Mouse (Mus musculus) embryonic facial prominence, embryonic 15.5 days (tissue): Measurements from ENCODE around the gene Bpifb1. TPM values are rescaled to one million over a fixed set of nuclear protein-coding genes. Genes with fewer than 3 reads are reported as not detected.
"Not testable (repeated sequence)": the region's sequence is repeated elsewhere in the genome, so short reads cannot be mapped to it uniquely, and the experiment has no call there.

Source experiments
- ATAC-seq: fragments of 200-750 bp; cut with Nextera tagmentation; 2 replicates; pipeline ENCODE4 v1.8.0; 2017; ENCODE audit warnings: low read depth, moderate TSS enrichment; ENCODE audit not compliant: insufficient number of reproducible peaks, low FRiP score, low TSS enrichment
- H3K27ac ChIP-seq: fragments of 300-500 bp; sonication (generic); replicated peaks from 2 replicates; pipeline ENCODE4 v1.5.1; 2015; ENCODE audit warnings: mild to moderate bottlenecking, inconsistent platforms
- H3K27me3 ChIP-seq: fragments of 300-500 bp; sonication (generic); 2 replicates; pipeline ENCODE4 v1.6.1; 2015; ENCODE audit warnings: inconsistent platforms
- H3K36me3 ChIP-seq: fragments of 300-500 bp; sonication (generic); 2 replicates; pipeline ENCODE4 v1.6.1; 2015; ENCODE audit warnings: mild to moderate bottlenecking, inconsistent platforms
- H3K4me1 ChIP-seq: fragments of 300-500 bp; sonication (generic); 2 replicates; pipeline ENCODE4 v1.6.1; 2015; ENCODE audit warnings: inconsistent platforms
- H3K4me2 ChIP-seq: fragments of 300-500 bp; sonication (generic); replicated peaks from 2 replicates; pipeline ENCODE4 v1.6.1; 2015; ENCODE audit warnings: mild to moderate bottlenecking, inconsistent platforms
- H3K4me3 ChIP-seq: fragments of 300-500 bp; sonication (generic); replicated peaks from 2 replicates; pipeline ENCODE4 v1.5.1; 2015; ENCODE audit warnings: mild to moderate bottlenecking, inconsistent platforms
- H3K9ac ChIP-seq: fragments of 300-500 bp; sonication (generic); 2 replicates; pipeline ENCODE4 v1.6.1; 2015; ENCODE audit warnings: inconsistent platforms
- H3K9me3 ChIP-seq: fragments of 300-500 bp; sonication (generic); replicated peaks from 2 replicates; pipeline ENCODE4 v1.6.1; 2016; ENCODE audit warnings: inconsistent platforms
- WGBS: fragments of 180-500 bp; shearing (Covaris S2); methylation state at CpG from one replicate; pipeline ENCODE4 v1.1.7; 2015; 5-methylcytosine and 5-hydroxymethylcytosine counted together
- polyA plus RNA-seq: library from polyadenylated mRNA; unstranded; fragments of >200 nt; fragmentation: Nextera tagmentation; extraction: Ambion mirVana; gene quantifications from 2 replicates; pipeline ENCODE4 v1.2.1, GENCODE M21; 2015

The Bpifb1 gene
- polyA plus RNA-seq, 1 experiment from 2014 or later: 0.43 TPM

DNA sequence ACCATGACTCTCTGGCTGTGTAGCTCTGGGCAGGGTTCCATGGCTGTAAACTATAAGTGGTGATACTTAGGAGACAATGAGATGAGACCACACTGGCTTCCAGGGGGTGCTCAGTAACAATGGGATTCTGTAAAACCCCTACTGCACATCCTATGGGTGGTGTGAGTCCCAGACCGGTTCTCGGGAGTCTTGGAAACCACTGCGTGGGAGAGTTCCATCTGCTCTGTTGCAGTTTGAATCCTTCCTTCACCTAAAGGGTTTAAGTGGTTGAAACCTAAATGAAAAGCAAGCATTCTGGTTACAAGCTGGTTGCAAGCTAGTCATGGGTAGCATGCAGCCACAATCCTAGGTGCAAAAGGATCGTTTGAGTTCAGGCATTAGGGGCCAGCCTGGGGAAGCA, 21.3 kb downstream of the Bpifb1 start:
- H3K4me3 ChIP-seq: no peak overlapping the region
- no peaks in the 10 kb centered on the region for H3K27me3 ChIP-seq
- H3K36me3 ChIP-seq: no peaks in the 10 kb centered on the region
- ATAC-seq: no peak
- no peaks in the 10 kb centered on the region for H3K4me1 ChIP-seq
- no peaks in the 10 kb centered on the region for H3K9me3 ChIP-seq
- H3K27ac ChIP-seq: no peak overlapping the region
- no peak overlapping the region for H3K9ac ChIP-seq
- 80% methylated on average over 4 of the region's 4 CpGs for WGBS
- no peak overlapping the region for H3K4me2 ChIP-seq

DNA sequence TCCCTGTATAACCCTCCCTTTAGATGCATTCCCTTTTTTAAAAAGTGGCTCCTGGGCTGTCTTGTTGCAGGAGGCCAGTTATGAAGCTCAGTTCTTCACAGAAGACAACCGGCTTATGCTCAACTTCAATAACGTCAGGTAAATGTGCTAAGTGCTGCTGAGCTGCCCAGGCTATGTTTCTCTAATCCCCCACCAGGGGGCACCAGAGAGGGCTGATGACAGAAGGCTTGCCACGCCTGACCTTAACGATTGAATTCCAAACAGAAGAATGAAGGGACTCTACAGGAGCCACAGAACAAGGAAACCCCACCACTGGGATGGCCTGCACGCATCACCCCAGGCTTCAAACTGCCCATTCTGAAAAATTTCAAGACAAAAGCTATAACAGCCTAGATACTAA, 24.6 kb downstream of the Bpifb1 start:
- H3K9ac ChIP-seq: no peak overlapping the region
- no peak overlapping the region for H3K27ac ChIP-seq
- no peaks in the 10 kb centered on the region for H3K27me3 ChIP-seq
- H3K4me1 ChIP-seq: no peaks in the 10 kb centered on the region
- no peak overlapping the region for H3K4me2 ChIP-seq
- H3K36me3 ChIP-seq: no peaks in the 10 kb centered on the region
- no peaks in the 10 kb centered on the region for H3K9me3 ChIP-seq
- WGBS: 12% methylated on average over 5 of the region's 5 CpGs
- no peak overlapping the region for H3K4me3 ChIP-seq
- ATAC-seq: no peak

DNA sequence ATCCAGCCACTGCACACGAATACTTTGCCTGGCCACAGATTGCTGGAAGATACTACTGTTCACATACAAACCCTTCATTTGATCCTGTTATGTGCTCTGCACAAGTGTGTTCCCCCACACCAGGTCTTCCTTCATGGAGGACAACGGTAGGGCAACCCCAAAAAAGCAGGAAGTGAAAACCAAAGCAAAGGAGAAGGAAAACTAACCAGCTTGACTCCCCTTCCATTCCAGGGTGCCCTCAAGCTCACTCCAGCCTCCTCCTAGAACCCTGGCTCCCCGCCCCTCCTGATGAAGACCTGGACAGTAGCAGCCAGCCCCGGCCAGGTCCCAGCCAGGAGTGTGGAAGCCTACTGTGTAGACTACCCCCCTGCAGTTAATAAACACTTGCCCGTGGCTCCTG, 29.3 kb downstream of the Bpifb1 start:
- H3K9me3 ChIP-seq: no peaks in the 10 kb centered on the region
- H3K4me2 ChIP-seq: no peak overlapping the region
- H3K9ac ChIP-seq: no peak overlapping the region
- no peak overlapping the region for H3K27ac ChIP-seq
- 73% methylated on average over 5 of the region's 5 CpGs for WGBS
- no peak overlapping the region for H3K4me3 ChIP-seq
- H3K36me3 ChIP-seq: no peaks in the 10 kb centered on the region
- peaks cover 16% of the 10 kb centered on the region for H3K4me1 ChIP-seq
- no peaks in the 10 kb centered on the region for H3K27me3 ChIP-seq
- no peak for ATAC-seq

DNA sequence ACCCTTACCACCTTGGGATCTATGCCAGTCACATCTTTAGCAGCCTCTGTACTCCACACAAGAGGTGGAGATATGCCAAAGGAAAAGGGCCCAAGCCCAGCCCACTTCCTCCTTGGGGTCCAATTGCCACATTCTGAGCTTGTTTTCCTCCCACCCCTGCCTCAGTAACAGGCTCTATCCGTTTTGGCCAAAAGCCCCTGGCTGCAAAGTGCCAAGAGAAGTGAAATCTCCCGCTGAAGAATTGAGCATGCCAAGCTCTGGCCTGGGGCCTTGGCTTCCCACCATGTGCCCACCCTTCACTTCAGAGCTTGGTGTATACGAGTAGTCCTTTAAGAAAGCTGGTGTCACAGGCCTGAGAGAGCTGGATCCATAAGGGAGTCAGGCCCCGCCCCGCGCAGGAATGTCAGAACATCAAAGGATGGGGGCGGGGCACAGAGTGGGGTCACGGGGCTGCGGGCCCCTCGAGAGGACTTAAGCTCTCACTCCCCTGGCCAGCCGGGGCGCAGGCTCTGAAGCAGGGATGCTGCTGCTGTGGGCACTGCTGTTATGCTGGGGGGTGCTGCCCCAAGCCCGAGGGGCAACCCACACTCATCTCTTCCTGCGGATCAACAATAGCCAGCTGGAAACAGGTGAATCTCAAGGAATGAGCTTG, 32.8 kb downstream of the Bpifb1 start, which contains the start of gene Bpifb5:
Gene Bpifb5 (plus strand): TSS at position 478 of the 652 bp plus-strand sequence.
- H3K4me1 ChIP-seq: peaks cover 32% of the 10 kb centered on the region
- peak within 1 kb of the TSS; percentile 51 for H3K27ac ChIP-seq
- H3K9me3 ChIP-seq: no peaks in the 10 kb centered on the region
- 8% methylated on average over 14 of the region's 14 CpGs for WGBS
- H3K4me3 ChIP-seq: no peak within 1 kb of the TSS
- ATAC-seq: peak; percentile 63
- no peak within 1 kb of the TSS for H3K9ac ChIP-seq
- H3K4me2 ChIP-seq: peak within 1 kb of the TSS; percentile 24
- no peaks in the 10 kb centered on the region for H3K36me3 ChIP-seq
- H3K27me3 ChIP-seq: no peaks in the 10 kb centered on the region

DNA sequence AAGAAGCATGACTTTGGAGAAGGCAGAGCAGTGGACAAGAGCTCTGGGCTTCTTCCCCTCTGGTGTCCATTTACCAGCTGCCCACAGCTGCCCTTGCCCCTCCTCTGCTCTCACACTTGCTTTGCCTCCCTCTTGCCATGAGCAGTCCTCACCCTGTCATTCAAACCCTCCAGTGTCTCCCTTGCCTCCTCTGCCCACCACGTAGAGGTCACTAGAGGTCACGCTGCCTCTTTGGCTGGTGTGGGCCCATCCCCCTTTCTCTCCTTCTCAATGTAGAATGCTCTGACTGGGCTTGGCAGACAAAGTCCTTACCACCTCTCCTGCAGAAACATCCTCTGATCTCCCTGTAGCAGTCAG, 33.3 kb downstream of the Bpifb1 start:
- Histone ChIP-seq H3K36me3 (no peaks in the 10 kb centered on the region), H3K4me3 (no peak overlapping the region), H3K27me3 (no peaks in the 10 kb centered on the region), H3K4me2 (no peak overlapping the region; the same call in 1 of the 2 replicates), H3K4me1 (peaks cover 34% of the 10 kb centered on the region), H3K9ac (no peak overlapping the region), H3K9me3 (no peaks in the 10 kb centered on the region), H3K27ac (no peak overlapping the region)
- ATAC-seq: 0 out of 2 replicates have a peak, but pooled peaks have one; percentile 24
- 26% methylated on average over 2 of the region's 2 CpGs for WGBS

DNA sequence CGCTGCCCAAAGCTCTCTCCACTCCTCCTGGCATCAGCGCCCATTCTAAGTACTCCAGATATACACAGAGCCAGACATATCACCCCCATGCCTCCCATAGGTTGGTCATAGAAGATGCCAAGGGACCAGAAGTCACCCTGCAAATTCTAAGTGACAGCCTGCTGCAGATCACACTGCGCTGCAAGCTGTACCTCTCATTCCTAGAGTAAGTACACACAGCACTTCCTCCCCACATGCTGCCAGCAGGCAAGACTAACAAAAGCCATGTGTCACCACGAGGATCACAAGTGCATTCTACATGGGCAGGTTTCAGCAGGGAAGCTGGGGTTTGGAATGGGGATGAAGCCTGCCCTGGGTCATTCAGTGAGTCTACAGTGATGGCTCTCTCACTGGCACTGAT, 36.4 kb downstream of the Bpifb1 start:
- Histone ChIP-seq H3K27ac (0 out of 2 replicates have a peak overlapping the region, but pooled peaks have one; percentile 7), H3K4me2 (no peak overlapping the region), H3K27me3 (no peaks in the 10 kb centered on the region), H3K4me3 (no peak overlapping the region), H3K9ac (no peak overlapping the region), H3K9me3 (no peaks in the 10 kb centered on the region), H3K4me1 (peaks cover 34% of the 10 kb centered on the region), H3K36me3 (no peaks in the 10 kb centered on the region)
- no peak for ATAC-seq
- 57% methylated on average over 4 of the region's 4 CpGs for WGBS

DNA sequence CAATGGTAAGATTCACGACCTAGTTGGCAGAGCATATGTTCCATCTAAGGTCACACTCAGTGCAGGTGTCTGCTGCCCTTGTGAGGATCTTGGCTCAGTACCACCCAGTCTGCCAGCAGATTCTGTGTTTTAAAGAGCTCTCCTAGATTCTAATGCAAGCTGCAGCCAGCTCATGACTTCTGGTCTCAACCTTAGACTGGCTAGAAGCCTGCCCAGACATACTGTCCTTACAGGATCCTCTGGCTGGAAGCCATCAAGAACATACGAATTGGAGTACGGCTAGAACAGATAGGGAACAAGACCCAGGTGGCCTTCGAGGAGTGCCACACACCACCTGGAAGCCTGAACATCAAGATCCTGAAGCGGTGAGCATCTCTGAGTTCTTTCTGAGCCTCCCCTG, 37.2 kb downstream of the Bpifb1 start:
- H3K4me1 ChIP-seq: peaks cover 30% of the 10 kb centered on the region
- H3K9me3 ChIP-seq: no peaks in the 10 kb centered on the region
- H3K27me3 ChIP-seq: no peaks in the 10 kb centered on the region
- WGBS: 73% methylated on average over 5 of the region's 5 CpGs
- H3K4me3 ChIP-seq: no peak overlapping the region
- no peaks in the 10 kb centered on the region for H3K36me3 ChIP-seq
- ATAC-seq: no peak
- no peak overlapping the region for H3K9ac ChIP-seq
- H3K27ac ChIP-seq: no peak overlapping the region
- no peak overlapping the region for H3K4me2 ChIP-seq

DNA sequence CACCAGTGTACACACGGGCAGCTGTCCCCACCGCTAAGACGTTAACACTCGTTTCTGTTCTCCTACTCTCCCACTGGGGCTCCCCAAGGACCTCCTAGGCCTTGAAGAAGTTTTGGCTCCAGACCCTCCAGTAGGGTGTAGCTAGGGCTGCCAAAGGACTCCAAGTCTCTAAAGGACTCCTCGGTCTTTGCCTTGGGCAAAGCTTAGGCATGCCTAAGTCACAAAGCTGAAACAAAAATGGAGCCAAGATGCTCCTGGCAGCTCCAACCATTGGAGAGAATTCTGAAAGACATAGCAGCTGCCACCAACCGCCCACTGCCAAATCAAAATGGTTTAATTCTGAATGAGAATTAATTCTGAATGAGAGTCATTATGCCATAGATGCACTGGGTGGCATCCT, 42.8 kb downstream of the Bpifb1 start:
- Histone ChIP-seq H3K4me1 (peaks cover 1% of the 10 kb centered on the region; the same call in 1 of the 2 replicates), H3K27ac (no peak overlapping the region), H3K9me3 (no peaks in the 10 kb centered on the region), H3K9ac (no peak overlapping the region), H3K4me2 (no peak overlapping the region), H3K36me3 (no peaks in the 10 kb centered on the region), H3K27me3 (no peaks in the 10 kb centered on the region), H3K4me3 (no peak overlapping the region)
- 83% methylated on average over 6 of the region's 6 CpGs for WGBS
- ATAC-seq: no peak

DNA sequence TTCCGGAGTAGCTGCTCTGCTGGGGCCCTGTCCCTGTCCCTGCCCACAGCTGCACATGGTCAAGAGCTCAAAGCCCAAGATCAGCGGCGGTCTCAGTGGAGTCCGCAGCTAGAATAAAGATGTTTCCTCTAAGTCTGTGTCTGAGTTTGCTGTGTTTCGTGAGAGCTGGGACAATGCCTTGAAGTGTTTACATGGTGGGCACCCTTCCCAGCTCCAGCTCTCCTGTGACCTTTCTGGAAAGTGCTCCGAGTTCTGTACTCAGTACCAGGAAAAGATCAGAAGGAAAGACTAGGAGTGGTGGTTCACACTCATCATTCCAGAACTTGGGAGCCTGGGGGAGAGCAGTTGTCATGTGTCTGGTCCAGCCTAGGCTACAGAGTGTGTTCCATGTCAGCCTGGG, 50.2 kb downstream of the Bpifb1 start:
- Histone ChIP-seq H3K4me3 (no peak overlapping the region), H3K36me3 (no peaks in the 10 kb centered on the region), H3K9ac (no peak overlapping the region), H3K9me3 (no peaks in the 10 kb centered on the region), H3K4me2 (no peak overlapping the region), H3K27ac (no peak overlapping the region), H3K27me3 (no peaks in the 10 kb centered on the region), H3K4me1 (no peaks in the 10 kb centered on the region)
- ATAC-seq: no peak
- 83% methylated on average over 6 of the region's 6 CpGs for WGBS

DNA sequence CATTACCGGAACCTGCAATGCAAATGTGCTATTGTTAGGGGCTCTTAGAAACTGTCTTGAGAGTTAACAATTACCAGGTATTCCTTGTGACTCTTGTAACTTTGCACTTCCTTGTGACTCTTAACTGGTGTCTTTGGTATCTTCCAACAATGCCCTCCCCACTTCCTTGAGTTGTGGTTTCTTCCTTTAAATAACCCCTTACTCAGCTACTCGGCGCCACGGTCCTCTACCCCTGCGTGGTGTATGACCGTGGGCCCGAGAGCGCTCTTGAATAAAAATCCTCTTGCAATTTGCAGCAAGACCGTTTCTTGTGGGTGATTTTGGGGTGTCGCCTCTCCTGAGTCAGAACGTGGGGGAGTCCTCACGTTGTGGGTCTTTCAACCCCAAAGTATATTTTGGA, 52.1 kb downstream of the Bpifb1 start:
- not testable (repeated sequence) for H3K27me3 ChIP-seq, H3K4me2 ChIP-seq, H3K4me3 ChIP-seq, H3K27ac ChIP-seq, H3K36me3 ChIP-seq, H3K9me3 ChIP-seq, H3K4me1 ChIP-seq, H3K9ac ChIP-seq, ATAC-seq
- WGBS: 91% methylated on average over 12 of the region's 12 CpGs

DNA sequence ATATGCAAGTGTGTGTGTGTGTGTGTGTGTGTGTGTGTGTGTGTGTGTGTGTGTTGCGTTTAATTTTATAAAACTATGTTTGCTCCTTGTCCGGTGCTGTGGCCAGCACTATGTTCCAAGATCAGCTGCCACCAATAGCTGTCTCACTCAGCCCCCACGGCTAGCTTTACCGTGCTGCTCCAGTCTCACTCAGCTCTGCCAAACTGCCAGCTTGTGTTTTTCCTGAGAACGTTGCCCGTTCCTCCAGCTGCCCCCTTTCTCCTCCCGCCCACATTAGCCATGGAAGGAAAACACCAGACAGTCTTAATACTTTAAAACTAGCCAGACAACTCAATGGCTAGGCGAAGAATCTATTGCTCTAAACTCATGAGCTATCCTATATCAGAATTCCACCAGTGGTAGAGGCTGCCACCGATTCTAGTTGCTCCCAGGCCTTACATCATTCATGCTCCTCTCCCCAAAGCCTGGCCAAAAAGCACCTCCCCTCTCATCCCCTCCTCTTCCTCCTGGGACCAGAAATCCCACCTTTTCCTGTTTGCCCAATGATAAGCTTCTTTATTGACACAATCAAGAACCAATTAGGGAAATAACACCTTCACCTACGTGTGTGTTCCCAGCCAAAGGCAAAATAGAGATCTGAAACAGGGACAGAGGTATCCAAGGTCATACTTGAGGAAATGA, 52.9 kb downstream of the Bpifb1 start:
- WGBS: 84% methylated on average over 10 of the region's 10 CpGs

DNA sequence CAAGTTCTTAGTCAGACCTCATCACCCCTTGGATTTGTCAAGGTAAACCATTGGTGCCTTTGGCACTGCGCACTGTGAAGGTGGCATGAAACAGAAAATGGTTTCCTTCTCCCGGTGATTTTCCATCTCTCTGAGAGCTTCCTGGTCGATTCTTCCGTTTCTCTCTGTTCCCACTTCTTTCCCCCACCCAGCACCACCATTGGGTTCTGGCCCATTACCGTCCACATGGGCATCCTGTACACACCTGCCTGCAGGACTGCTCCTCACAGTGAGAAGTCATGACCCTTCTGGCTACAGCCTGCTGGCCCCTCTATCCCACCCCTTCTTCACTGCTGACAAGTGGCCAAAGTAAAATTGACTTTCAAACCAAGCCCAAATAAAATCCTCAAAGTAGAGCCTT, 54.7 kb downstream of the Bpifb1 start:
- no peaks in the 10 kb centered on the region for H3K36me3 ChIP-seq
- H3K4me1 ChIP-seq: no peaks in the 10 kb centered on the region
- ATAC-seq: no peak
- no peaks in the 10 kb centered on the region for H3K9me3 ChIP-seq
- 91% methylated on average over 5 of the region's 5 CpGs for WGBS
- no peak overlapping the region for H3K4me2 ChIP-seq
- no peak overlapping the region for H3K9ac ChIP-seq
- H3K27ac ChIP-seq: no peak overlapping the region
- no peaks in the 10 kb centered on the region for H3K27me3 ChIP-seq
- H3K4me3 ChIP-seq: no peak overlapping the region

More for the DNA sequence above, 52.9 kb downstream of the Bpifb1 start:
- ATAC-seq: no peak
- Histone ChIP-seq H3K4me1 (no peaks in the 10 kb centered on the region), H3K4me2 (no peak overlapping the region), H3K9me3 (no peaks in the 10 kb centered on the region), H3K27me3 (no peaks in the 10 kb centered on the region), H3K36me3 (no peaks in the 10 kb centered on the region), H3K4me3 (no peak overlapping the region), H3K27ac (no peak overlapping the region), H3K9ac (no peak overlapping the region)
